Mouse (Mus musculus) hindbrain, embryonic 10.5 days (tissue): Measurements from ENCODE around the gene Olfr323. TPM values are rescaled to one million over a fixed set of nuclear protein-coding genes. Genes with fewer than 3 reads are reported as not detected.
A peak's percentile ranks its signal among the peaks of the same experiment; 100 is the strongest.

ENCODE experiments used
- DNase-seq: peaks from one replicate; pipeline ENCODE4 v3.0.0-alpha.2; 2017; ENCODE audit warnings: low spot score
- H3K27ac ChIP-seq: fragments of 300-500 bp; sonication (generic); 2 replicates; pipeline ENCODE4 v1.5.1; 2016; ENCODE audit warnings: mild to moderate bottlenecking, moderate library complexity
- H3K27me3 ChIP-seq: fragments of 300-500 bp; sonication (generic); 2 replicates; pipeline ENCODE4 v1.6.1; 2016; ENCODE audit warnings: mild to moderate bottlenecking; ENCODE audit not compliant: poor library complexity, insufficient read depth, severe bottlenecking
- H3K36me3 ChIP-seq: fragments of 300-500 bp; sonication (generic); 2 replicates; pipeline ENCODE4 v1.6.1; 2016; ENCODE audit warnings: mild to moderate bottlenecking, moderate library complexity
- H3K4me1 ChIP-seq: fragments of 300-500 bp; sonication (generic); replicated peaks from 2 replicates; pipeline ENCODE4 v1.6.1; 2016; ENCODE audit warnings: mild to moderate bottlenecking
- H3K4me3 ChIP-seq: fragments of 300-500 bp; sonication (generic); 2 replicates; pipeline ENCODE4 v1.5.1; 2016; ENCODE audit warnings: mild to moderate bottlenecking, moderate library complexity
- H3K9me3 ChIP-seq: fragments of 300-500 bp; sonication (generic); 2 replicates; pipeline ENCODE4 v1.6.1; 2016; ENCODE audit warnings: mild to moderate bottlenecking, moderate library complexity
- WGBS: fragments of 180-500 bp; shearing (Covaris S2); methylation state at CpG from one replicate; pipeline ENCODE4 v1.1.7; 2016; 5-methylcytosine and 5-hydroxymethylcytosine counted together
- polyA plus RNA-seq: library from polyadenylated mRNA; unstranded; fragments of >200 nt; fragmentation: Nextera tagmentation; extraction: Ambion mirVana; gene quantifications from 2 replicates; pipeline ENCODE4 v1.2.1, GENCODE M21; 2016

Gene Olfr323
- polyA plus RNA-seq, 1 experiment from 2014 or later, result not detected

DNA sequence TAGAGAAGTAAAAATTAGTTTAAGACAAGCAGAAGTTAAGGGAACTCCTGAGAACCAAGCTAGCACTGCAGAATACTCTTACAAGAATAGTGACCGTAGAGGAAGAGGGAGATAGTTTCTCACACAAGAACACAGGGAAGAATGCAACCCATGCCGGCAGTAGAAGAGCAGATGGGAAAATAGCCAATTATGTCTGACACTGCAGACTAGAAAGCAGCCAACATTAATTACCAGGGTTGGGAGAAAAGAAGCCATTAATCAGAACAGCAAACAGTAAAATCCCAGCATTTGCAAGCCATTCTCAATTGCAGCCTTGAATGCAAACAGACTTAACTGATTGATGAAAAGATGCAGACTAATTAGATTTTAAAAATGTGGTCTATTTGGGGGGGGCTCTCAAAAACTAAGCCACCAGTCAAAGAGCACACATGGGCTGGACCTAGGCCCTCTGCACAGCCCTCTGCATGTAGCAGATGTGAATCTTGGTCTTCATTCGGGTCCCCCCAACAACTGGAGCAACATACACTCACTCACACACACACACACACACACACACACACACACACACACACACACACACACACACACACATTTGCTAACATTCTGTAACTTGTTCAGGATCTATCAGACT is 41.6 kb downstream of the Olfr323 start:
- Histone ChIP-seq H3K27me3 (no peaks in the 10 kb centered on the region), H3K27ac (no peak overlapping the region), H3K4me1 (no peaks in the 10 kb centered on the region), H3K36me3 (no peaks in the 10 kb centered on the region), H3K4me3 (no peak overlapping the region), H3K9me3 (no peaks in the 10 kb centered on the region)
- DNase-seq, result no peak
- WGBS, result 77% methylated on average over 3 of the region's 3 CpGs

DNA sequence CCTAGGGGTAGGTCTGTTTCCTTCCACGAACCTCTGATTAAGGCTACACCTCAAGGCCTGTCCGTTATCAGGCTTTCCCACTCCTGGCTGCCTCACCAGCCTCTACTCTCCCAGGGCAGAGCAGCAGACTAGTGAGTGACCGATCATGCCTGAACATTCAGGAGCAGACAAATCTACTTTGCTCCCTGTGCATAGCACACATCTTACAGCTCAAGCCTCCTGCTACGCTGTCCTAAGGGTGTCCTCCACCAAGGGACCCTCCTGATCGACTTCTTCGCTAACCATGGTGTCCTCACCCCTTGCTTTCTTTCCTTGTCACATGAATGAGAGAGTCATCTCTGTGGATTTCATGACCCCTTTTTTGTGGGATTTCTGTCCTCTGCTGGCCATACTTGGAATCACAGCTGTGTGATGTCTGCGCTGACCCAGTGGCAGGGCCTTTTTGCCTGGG is 42.4 kb downstream of the Olfr323 start:
- 77% methylated on average over 7 of the region's 7 CpGs for WGBS
- Histone ChIP-seq H3K27ac (peak overlapping the region; percentile 29; the same call in 1 of the 2 replicates), H3K27me3 (no peaks in the 10 kb centered on the region), H3K4me1 (no peaks in the 10 kb centered on the region), H3K9me3 (no peaks in the 10 kb centered on the region), H3K36me3 (no peaks in the 10 kb centered on the region), H3K4me3 (no peak overlapping the region)
- DNase-seq, result peak; percentile 38

DNA sequence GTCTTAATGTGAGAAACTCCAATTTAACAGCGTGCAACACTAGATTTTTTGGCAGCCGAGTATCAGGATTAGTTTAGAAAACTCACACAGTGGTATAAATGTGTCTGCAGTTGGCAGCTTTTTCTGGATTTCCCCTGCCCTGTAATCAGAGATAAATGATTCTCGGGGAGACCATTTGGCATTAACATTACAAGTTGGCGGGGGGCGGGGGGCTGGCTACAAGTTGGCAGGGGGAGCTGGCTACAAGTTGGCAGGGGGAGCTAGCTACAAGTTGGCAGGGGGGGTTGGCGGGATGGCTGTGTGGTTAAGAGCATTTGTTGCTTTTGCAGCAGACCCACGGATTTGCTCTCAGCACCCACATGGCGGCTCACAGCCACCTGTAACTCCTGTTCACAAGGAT is 51.7 kb downstream of the Olfr323 start:
- H3K4me3 ChIP-seq, result no peak overlapping the region
- no peak overlapping the region for H3K27ac ChIP-seq
- no peaks in the 10 kb centered on the region for H3K4me1 ChIP-seq
- no peaks in the 10 kb centered on the region for H3K36me3 ChIP-seq
- no peaks in the 10 kb centered on the region for H3K9me3 ChIP-seq
- DNase-seq, result no peak
- WGBS, result 85% methylated on average over 8 of the region's 8 CpGs
- H3K27me3 ChIP-seq, result no peaks in the 10 kb centered on the region

DNA sequence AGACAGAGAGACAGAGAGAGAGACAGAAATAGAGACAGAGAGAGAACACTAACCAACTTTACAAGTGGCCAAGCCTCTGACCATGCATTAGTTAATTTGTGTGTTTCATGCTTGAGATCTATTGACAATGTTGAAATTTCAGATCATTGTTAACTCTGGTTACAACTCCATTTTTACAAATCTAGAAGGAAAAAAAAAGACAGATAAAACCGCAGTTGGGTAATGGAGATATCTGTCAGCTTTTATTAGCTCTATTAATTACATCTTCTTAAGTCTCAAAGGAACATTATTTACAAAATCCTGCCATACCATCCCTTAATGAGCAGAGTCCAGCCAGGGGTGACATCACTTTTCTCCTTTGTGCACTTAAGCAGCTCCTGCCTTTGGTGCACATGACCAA is 52.9 kb downstream of the Olfr323 start, which contains the start of gene Olfr325:
Olfr325 (plus strand) TSS at position 301 of the 400 bp plus-strand sequence.
- H3K36me3 ChIP-seq, result no peaks in the 10 kb centered on the region
- 89% methylated on average over 1 of the region's 1 CpGs for WGBS
- no peak within 1 kb of the TSS for H3K27ac ChIP-seq
- no peaks in the 10 kb centered on the region for H3K27me3 ChIP-seq
- DNase-seq, result no peak
- no peaks in the 10 kb centered on the region for H3K9me3 ChIP-seq
- H3K4me1 ChIP-seq, result no peaks in the 10 kb centered on the region
- no peak within 1 kb of the TSS for H3K4me3 ChIP-seq

Other genes with a start within 250 kb of the Olfr323 start
- gene 1810065E05Rik, start 209.4 kb downstream of the Olfr323 start, polyA plus RNA-seq, result not detected in 2 replicates
- gene Gm12253, start 197.9 kb downstream of the Olfr323 start, polyA plus RNA-seq, result not detected in 2 replicates
- not detected in 2 replicates for gene Lypd9, start 177.6 kb downstream of the Olfr323 start, polyA plus RNA-seq
- gene Olfr30, start 168.2 kb downstream of the Olfr323 start, polyA plus RNA-seq, result not detected in 2 replicates
- gene Olfr332, start 137.9 kb downstream of the Olfr323 start, polyA plus RNA-seq, result not detected in 2 replicates
- gene Olfr331, start 127.9 kb downstream of the Olfr323 start, polyA plus RNA-seq, result not detected in 2 replicates
- gene Olfr330, start 95.7 kb downstream of the Olfr323 start, polyA plus RNA-seq, result not detected in 2 replicates
- not detected in 2 replicates for gene Olfr329-ps, start 84.1 kb downstream of the Olfr323 start, polyA plus RNA-seq
- not detected in 2 replicates for gene Olfr328, start 74.9 kb downstream of the Olfr323 start, polyA plus RNA-seq
- gene Olfr224, start 59.9 kb downstream of the Olfr323 start, polyA plus RNA-seq, result not detected in 2 replicates
- gene Olfr325, start 52.8 kb downstream of the Olfr323 start, polyA plus RNA-seq, result not detected in 2 replicates
- gene Olfr324, start 35.4 kb downstream of the Olfr323 start, polyA plus RNA-seq, result not detected in 2 replicates
- gene 2210407C18Rik, start 14.4 kb downstream of the Olfr323 start, polyA plus RNA-seq, result not detected in 2 replicates
- gene Trim58, start 10.0 kb upstream of the Olfr323 start, polyA plus RNA-seq, result 0.54 and 0.60 TPM in 2 replicates
- not detected in 2 replicates for gene Olfr322, start 28.3 kb upstream of the Olfr323 start, polyA plus RNA-seq
- gene Olfr320, start 50.6 kb upstream of the Olfr323 start, polyA plus RNA-seq, result not detected in 2 replicates
- gene Olfr319, start 68.7 kb upstream of the Olfr323 start, polyA plus RNA-seq, result not detected in 2 replicates
- gene Olfr318, start 93.5 kb upstream of the Olfr323 start, polyA plus RNA-seq, result not detected in 2 replicates
- not detected in 2 replicates for gene Olfr317, start 108.7 kb upstream of the Olfr323 start, polyA plus RNA-seq
- not detected in 2 replicates for gene Olfr316, start 122.2 kb upstream of the Olfr323 start, polyA plus RNA-seq
- not detected in 2 replicates for gene Olfr315, start 142.7 kb upstream of the Olfr323 start, polyA plus RNA-seq
- not detected in 2 replicates for gene Olfr314, start 152.5 kb upstream of the Olfr323 start, polyA plus RNA-seq
- gene Fam183b, start 171.5 kb upstream of the Olfr323 start, polyA plus RNA-seq, result 8.4 and 19.1 TPM in 2 replicates
- gene Olfr313, start 184.5 kb upstream of the Olfr323 start, polyA plus RNA-seq, result not detected in 2 replicates
- gene Olfr312, start 198.7 kb upstream of the Olfr323 start, polyA plus RNA-seq, result not detected in 2 replicates
- gene Olfr311, start 208.8 kb upstream of the Olfr323 start, polyA plus RNA-seq, result not detected in 2 replicates
- gene Gm12258, start 216.7 kb upstream of the Olfr323 start, polyA plus RNA-seq, result 10.0 and 12.0 TPM in 2 replicates
- gene 2810021J22Rik, start 236.7 kb upstream of the Olfr323 start, polyA plus RNA-seq, result 11.3 and 12.4 TPM in 2 replicates